ENCODE assay signal across 8 mouse cellular contexts in the genomic region with DNA sequence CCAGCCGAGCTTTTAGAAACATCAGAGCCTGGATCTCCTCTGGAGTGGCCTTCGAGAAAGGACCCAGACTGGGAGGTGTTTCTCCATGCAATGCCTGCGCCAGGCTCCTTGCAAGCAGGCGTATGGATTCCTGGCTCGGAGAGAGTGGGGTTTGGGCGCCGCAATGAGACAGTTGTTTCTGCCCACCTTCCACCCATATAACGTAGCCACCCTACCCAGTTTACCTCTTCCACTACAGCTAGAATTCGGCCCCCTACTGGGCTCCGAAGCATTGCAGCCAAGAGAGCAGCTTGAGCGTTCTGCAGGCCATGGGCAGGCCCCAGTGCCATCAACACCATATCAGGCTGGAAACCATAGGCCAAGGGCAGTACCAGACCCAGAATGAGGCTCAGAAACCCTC. TPM values are rescaled to one million over a fixed set of nuclear protein-coding genes. Genes with fewer than 3 reads are reported as not detected.
A peak's percentile ranks its signal among the peaks of the same experiment; 100 is the strongest.
DNase-seq lines count a peak whose midpoint lies in the region; ATAC-seq and TF ChIP-seq lines count a peak whose summit lies in the region.

No protein-coding gene starts in this region.

- no peaks in the 10 kb centered on the region for H3K27me3 ChIP-seq in forebrain, embryonic 16.5 days (replicated peaks; ENCODE audit: control insufficient read depth, insufficient read depth, low read length)
- H3K27me3 ChIP-seq in limb, embryonic 12.5 days, result no peaks in the 10 kb centered on the region
- H3K27me3 ChIP-seq in neural tube, embryonic 15.5 days (replicated peaks), result no peaks in the 10 kb centered on the region

- peak overlapping the region; percentile 99 for H3K4me2 ChIP-seq in forebrain, embryonic 16.5 days (ENCODE audit: low read length)
- H3K4me2 ChIP-seq in limb, embryonic 12.5 days, result peak overlapping the region; percentile 96
- H3K4me2 ChIP-seq in neural tube, embryonic 15.5 days, result peak overlapping the region; percentile 95

- H3K9ac ChIP-seq in forebrain, embryonic 16.5 days (replicated peaks; ENCODE audit: low read depth, low read length), result peak overlapping the region; percentile 75
- H3K9ac ChIP-seq in limb, embryonic 12.5 days (replicated peaks), result peak overlapping the region; percentile 72
- H3K9ac ChIP-seq in neural tube, embryonic 15.5 days (replicated peaks), result peak overlapping the region; percentile 77

- DNase-seq in adrenal gland, adult (ENCODE audit: inconsistent age in 2 of 2, low spot score in 1 of 2), result peak; percentile 41 to 66
- no peak for DNase-seq in adrenal gland, adult 8-10 months
- DNase-seq in lung, postnatal 10 days, result peak; percentile 51
- no peak for DNase-seq in lung, adult 2 months
- no peak for DNase-seq in c-Kit-positive CD71-positive TER-119-positive erythroid progenitor cells, embryonic 14.5 days (ENCODE audit: low spot score)

- no peaks in the 10 kb centered on the region for H3K9me3 ChIP-seq in forebrain, embryonic 16.5 days (ENCODE audit: control insufficient read depth, low read length)
- H3K9me3 ChIP-seq in limb, embryonic 12.5 days, result no peaks in the 10 kb centered on the region
- H3K9me3 ChIP-seq in neural tube, embryonic 15.5 days (replicated peaks), result no peaks in the 10 kb centered on the region

- no peaks in the 10 kb centered on the region for H3K36me3 ChIP-seq in forebrain, embryonic 16.5 days (ENCODE audit: control insufficient read depth, insufficient read depth)
- H3K36me3 ChIP-seq in limb, embryonic 12.5 days, result peaks cover 20% of the 10 kb centered on the region
- peaks cover 9% of the 10 kb centered on the region for H3K36me3 ChIP-seq in neural tube, embryonic 15.5 days

- H3K4me1 ChIP-seq in lung, adult 2 months (ENCODE audit: control insufficient read depth, insufficient read depth, low read length), result peaks cover 17% of the 10 kb centered on the region
- H3K4me1 ChIP-seq in forebrain, embryonic 16.5 days (replicated peaks; ENCODE audit: control insufficient read depth, insufficient read depth, low read length), result peaks cover 52% of the 10 kb centered on the region
- H3K4me1 ChIP-seq in limb, embryonic 12.5 days (replicated peaks), result peaks cover 44% of the 10 kb centered on the region
- peaks cover 59% of the 10 kb centered on the region for H3K4me1 ChIP-seq in neural tube, embryonic 15.5 days

- WGBS in lung, adult 2 months, result 36% methylated on average over 11 of the region's 11 CpGs
- WGBS in forebrain, embryonic 16.5 days, result 25% methylated on average over 11 of the region's 11 CpGs
- WGBS in limb, embryonic 12.5 days, result 30% methylated on average over 11 of the region's 11 CpGs
- WGBS in neural tube, embryonic 15.5 days, result 22% methylated on average over 11 of the region's 11 CpGs

- TF ChIP-seq CTCF in lung, adult 2 months (IDR thresholded peaks at IDR 0.05; ENCODE audit: insufficient read depth, low read length), result no peak

- no peak overlapping the region for H3K4me3 ChIP-seq in lung, adult 2 months (replicated peaks; ENCODE audit: extremely low read depth, low read depth, low read length)
- H3K4me3 ChIP-seq in forebrain, embryonic 16.5 days (replicated peaks; ENCODE audit: low read length), result peak overlapping the region; percentile 80
- H3K4me3 ChIP-seq in limb, embryonic 12.5 days (replicated peaks), result peak overlapping the region; percentile 79
- peak overlapping the region; percentile 92 for H3K4me3 ChIP-seq in neural tube, embryonic 15.5 days (replicated peaks)

- peak overlapping the region; percentile 93 for H3K27ac ChIP-seq in forebrain, embryonic 16.5 days (ENCODE audit: low read length)
- H3K27ac ChIP-seq in limb, embryonic 12.5 days, result peak overlapping the region; percentile 81
- H3K27ac ChIP-seq in neural tube, embryonic 15.5 days (replicated peaks), result peak overlapping the region; percentile 88

- peak; percentile 18; the same call in 1 of the 2 replicates for ATAC-seq in forebrain, embryonic 16.5 days
- ATAC-seq in limb, embryonic 12.5 days (ENCODE audit: insufficient number of reproducible peaks, insufficient read depth, low FRiP score, low TSS enrichment, low read depth), result no peak
- ATAC-seq in neural tube, embryonic 15.5 days (ENCODE audit: low FRiP score), result peak; percentile 25; the same call in 1 of the 2 replicates

- TF ChIP-seq POLR2A in lung, adult 2 months (IDR thresholded peaks at IDR 0.05; ENCODE audit: borderline replicate concordance, extremely low read depth, low read depth, low read length), result no peak

RNA-seq across cellular contexts. Expression of a gene that starts 0.7 kb away (rescaled TPM):
- 10 to 100 TPM; 16.0 to 24.6 (median 20.3) TPM for total RNA-seq in adrenal gland, adult 8-10 months (2022)
- polyA plus RNA-seq in lung, adult 2 months (2012; rRNA removed), result 27.1 and 30.3 TPM in 2 replicates
- polyA plus RNA-seq in forebrain, embryonic 16.5 days (2015; fragmentation: Nextera tagmentation; extraction: Ambion mirVana), result 16.8 and 22.1 TPM in 2 replicates
- 22.7 and 24.8 TPM in 2 replicates for polyA plus RNA-seq in limb, embryonic 12.5 days (2016; fragmentation: Nextera tagmentation; extraction: Ambion mirVana)
- polyA plus RNA-seq in neural tube, embryonic 15.5 days (2015; fragmentation: Nextera tagmentation; extraction: Ambion mirVana), result 14.4 and 14.8 TPM in 2 replicates

RNA-seq across cellular contexts. Expression of a gene that starts 4.9 kb away (rescaled TPM):
- 10 to 100 TPM; 13.2 to 23.1 (median 18.0) TPM for total RNA-seq in adrenal gland, adult 8-10 months (2022)
- 39.8 and 46.9 TPM in 2 replicates for polyA plus RNA-seq in lung, adult 2 months (2012; rRNA removed)
- 39.5 and 46.0 TPM in 2 replicates for polyA plus RNA-seq in forebrain, embryonic 16.5 days (2015; fragmentation: Nextera tagmentation; extraction: Ambion mirVana)
- polyA plus RNA-seq in limb, embryonic 12.5 days (2016; fragmentation: Nextera tagmentation; extraction: Ambion mirVana), result 15.0 and 15.2 TPM in 2 replicates
- 25.1 and 31.9 TPM in 2 replicates for polyA plus RNA-seq in neural tube, embryonic 15.5 days (2015; fragmentation: Nextera tagmentation; extraction: Ambion mirVana)

RNA-seq across cellular contexts. Expression of a gene that starts 16.9 kb away (rescaled TPM):
- 10 to 100 TPM; 10.5 to 22.7 (median 14.3) TPM for total RNA-seq in adrenal gland, adult 8-10 months (2022)
- 28.2 and 32.2 TPM in 2 replicates for polyA plus RNA-seq in lung, adult 2 months (2012; rRNA removed)
- 4.1 and 5.7 TPM in 2 replicates for polyA plus RNA-seq in forebrain, embryonic 16.5 days (2015; fragmentation: Nextera tagmentation; extraction: Ambion mirVana)
- polyA plus RNA-seq in limb, embryonic 12.5 days (2016; fragmentation: Nextera tagmentation; extraction: Ambion mirVana), result 8.9 and 9.3 TPM in 2 replicates
- polyA plus RNA-seq in neural tube, embryonic 15.5 days (2015; fragmentation: Nextera tagmentation; extraction: Ambion mirVana), result 4.8 and 5.2 TPM in 2 replicates

RNA-seq across cellular contexts. Expression of a gene that starts 25.8 kb away (rescaled TPM):
- total RNA-seq in adrenal gland, adult 8-10 months (2022), result 1 to 10 TPM; 4.6 to 7.7 (median 6.3) TPM
- 13.7 and 14.0 TPM in 2 replicates for polyA plus RNA-seq in lung, adult 2 months (2012; rRNA removed)
- 39.1 and 46.8 TPM in 2 replicates for polyA plus RNA-seq in forebrain, embryonic 16.5 days (2015; fragmentation: Nextera tagmentation; extraction: Ambion mirVana)
- polyA plus RNA-seq in limb, embryonic 12.5 days (2016; fragmentation: Nextera tagmentation; extraction: Ambion mirVana), result 13.6 and 14.4 TPM in 2 replicates
- polyA plus RNA-seq in neural tube, embryonic 15.5 days (2015; fragmentation: Nextera tagmentation; extraction: Ambion mirVana), result 22.5 and 27.5 TPM in 2 replicates

RNA-seq across cellular contexts. Expression of a gene that starts 34.7 kb away (rescaled TPM):
- 10 to 100 TPM; 44.0 to 52.1 (median 46.1) TPM for total RNA-seq in adrenal gland, adult 8-10 months (2022)
- polyA plus RNA-seq in lung, adult 2 months (2012; rRNA removed), result 37.1 and 42.8 TPM in 2 replicates
- polyA plus RNA-seq in forebrain, embryonic 16.5 days (2015; fragmentation: Nextera tagmentation; extraction: Ambion mirVana), result 22.2 and 24.2 TPM in 2 replicates
- polyA plus RNA-seq in limb, embryonic 12.5 days (2016; fragmentation: Nextera tagmentation; extraction: Ambion mirVana), result 19.2 and 21.1 TPM in 2 replicates
- 16.9 and 19.7 TPM in 2 replicates for polyA plus RNA-seq in neural tube, embryonic 15.5 days (2015; fragmentation: Nextera tagmentation; extraction: Ambion mirVana)

Comparison
In these comparisons a context has a peak if more than half of its experiments do, and no peak if none do; other contexts are left out.
1. DNase-seq: peak in adrenal gland, adult (2 of 2) and lung, postnatal 10 days (single experiment); none in adrenal gland, adult 8-10 months (single experiment), lung, adult 2 months (single experiment) and c-Kit-positive CD71-positive TER-119-positive erythroid progenitor cells, embryonic 14.5 days (single experiment).
2. Peak in every context shown above with its lines, with median percentiles within 50 percentile points of each other: H3K27ac ChIP-seq, H3K4me2 ChIP-seq and H3K9ac ChIP-seq.